Mouse (Mus musculus) forebrain, embryonic 10.5 days (tissue): ENCODE data around the gene Higd1a. TPM values are rescaled to one million over a fixed set of nuclear protein-coding genes. Genes with fewer than 3 reads are reported as not detected.

Experiments
- DNase-seq: peaks from one replicate; pipeline ENCODE4 v3.0.0-alpha.2; 2017; ENCODE audit warnings: low spot score; ENCODE audit errors: extremely low spot score
- H3K27ac ChIP-seq: fragments of 300-500 bp; sonication (generic); 2 replicates; pipeline ENCODE4 v1.5.1; 2016; ENCODE audit warnings: mild to moderate bottlenecking
- H3K27me3 ChIP-seq: fragments of 300-500 bp; sonication (generic); 2 replicates; pipeline ENCODE4 v1.6.1; 2016; ENCODE audit warnings: mild to moderate bottlenecking; ENCODE audit not compliant: poor library complexity, severe bottlenecking
- H3K36me3 ChIP-seq: fragments of 300-500 bp; sonication (generic); replicated peaks from 2 replicates; pipeline ENCODE4 v1.6.1; 2016; ENCODE audit warnings: mild to moderate bottlenecking, moderate library complexity
- H3K4me1 ChIP-seq: fragments of 300-500 bp; sonication (generic); 2 replicates; pipeline ENCODE4 v1.6.1; 2016
- H3K4me3 ChIP-seq: fragments of 300-500 bp; sonication (generic); 2 replicates; pipeline ENCODE4 v1.5.1; 2016; ENCODE audit warnings: mild to moderate bottlenecking, moderate library complexity
- H3K9me3 ChIP-seq: fragments of 300-500 bp; sonication (generic); 2 replicates; pipeline ENCODE4 v1.6.1; 2016; ENCODE audit warnings: mild to moderate bottlenecking, moderate library complexity
- WGBS: fragments of 180-500 bp; shearing (Covaris S2); methylation state at CpG from one replicate; pipeline ENCODE4 v1.1.7; 2016; 5-methylcytosine and 5-hydroxymethylcytosine counted together
- polyA plus RNA-seq: library from polyadenylated mRNA; unstranded; fragments of >200 nt; fragmentation: Nextera tagmentation; extraction: Ambion mirVana; gene quantifications from 2 replicates; pipeline ENCODE4 v1.2.1, GENCODE M21; 2016

Higd1a gene
- polyA plus RNA-seq, 1 experiment from 2014 or later = 229 TPM

DNA sequence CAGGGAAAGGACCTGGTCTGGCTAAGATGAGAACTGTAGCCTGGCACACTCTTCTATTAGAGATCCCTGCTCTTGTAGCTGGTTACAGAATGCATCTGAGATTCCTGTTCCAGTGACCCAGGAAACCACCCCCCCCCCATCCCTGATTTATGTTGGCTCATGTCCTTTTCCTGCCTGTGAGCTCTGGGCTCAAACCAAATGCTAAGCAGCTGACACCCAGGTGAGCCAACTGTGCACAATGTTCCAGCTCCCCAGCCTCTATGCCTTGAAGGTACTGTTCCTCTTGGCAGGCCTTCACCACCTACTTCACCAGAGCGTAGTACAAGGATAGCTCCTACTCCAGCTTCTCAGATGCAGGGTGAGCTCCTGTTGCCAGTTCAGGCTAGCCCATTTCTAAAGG lies 35.1 kb downstream of the Higd1a start:
- no peaks in the 10 kb centered on the region for H3K36me3 ChIP-seq
- WGBS = 93% methylated on average over 1 of the region's 1 CpGs
- H3K27ac ChIP-seq = no peak overlapping the region
- no peak overlapping the region for H3K4me3 ChIP-seq
- H3K9me3 ChIP-seq = no peaks in the 10 kb centered on the region
- no peaks in the 10 kb centered on the region for H3K27me3 ChIP-seq
- no peaks in the 10 kb centered on the region for H3K4me1 ChIP-seq
- DNase-seq = no peak

DNA sequence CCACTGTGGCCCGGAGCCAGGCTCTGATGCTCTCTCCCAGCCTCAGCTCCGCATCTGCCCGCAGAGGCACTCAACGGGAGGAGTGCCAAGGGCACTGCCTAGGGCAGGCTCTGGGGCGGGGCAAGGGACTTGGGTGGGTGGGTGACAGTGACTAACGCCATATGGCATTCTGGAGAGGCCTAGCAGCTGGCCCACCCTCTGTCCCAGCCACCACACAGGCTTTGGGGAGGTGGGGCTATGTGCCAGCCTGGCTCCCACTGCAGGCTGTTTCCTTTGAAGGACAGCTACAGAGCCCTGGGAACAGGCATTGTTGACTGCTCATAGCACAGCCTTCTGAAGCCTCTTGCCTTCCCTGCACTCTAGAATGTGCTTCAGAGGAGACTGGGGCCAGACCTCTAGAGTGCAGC lies 35.6 kb downstream of the Higd1a start:
- Histone ChIP-seq H3K9me3 (no peaks in the 10 kb centered on the region), H3K36me3 (no peaks in the 10 kb centered on the region), H3K27me3 (no peaks in the 10 kb centered on the region), H3K4me3 (no peak overlapping the region), H3K27ac (no peak overlapping the region), H3K4me1 (no peaks in the 10 kb centered on the region)
- WGBS = 79% methylated on average over 6 of the region's 6 CpGs
- DNase-seq = no peak

DNA sequence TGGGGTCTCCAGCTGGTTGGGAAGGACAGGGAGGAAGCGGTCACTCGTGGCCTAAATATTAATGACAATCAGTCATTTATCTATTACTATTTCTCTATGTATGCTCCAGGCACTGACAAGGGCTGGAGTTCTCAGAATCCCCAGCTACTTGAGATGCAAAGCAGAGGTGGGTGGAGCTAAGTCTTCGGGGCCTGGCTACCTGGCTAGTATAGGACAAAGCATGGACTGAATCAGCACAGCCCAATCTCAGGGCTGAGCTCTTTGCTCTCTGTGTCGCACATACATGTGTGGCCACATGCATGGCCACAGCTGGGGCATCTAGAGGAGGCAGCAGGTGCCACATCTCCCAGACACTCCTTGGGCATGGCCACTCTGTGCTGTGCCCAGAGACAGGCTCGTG lies 37.4 kb downstream of the Higd1a start:
- H3K9me3 ChIP-seq = no peaks in the 10 kb centered on the region
- H3K4me1 ChIP-seq = no peaks in the 10 kb centered on the region
- no peaks in the 10 kb centered on the region for H3K27me3 ChIP-seq
- DNase-seq = no peak
- H3K4me3 ChIP-seq = no peak overlapping the region
- H3K27ac ChIP-seq = no peak overlapping the region
- no peaks in the 10 kb centered on the region for H3K36me3 ChIP-seq
- WGBS = 73% methylated on average over 5 of the region's 5 CpGs

DNA sequence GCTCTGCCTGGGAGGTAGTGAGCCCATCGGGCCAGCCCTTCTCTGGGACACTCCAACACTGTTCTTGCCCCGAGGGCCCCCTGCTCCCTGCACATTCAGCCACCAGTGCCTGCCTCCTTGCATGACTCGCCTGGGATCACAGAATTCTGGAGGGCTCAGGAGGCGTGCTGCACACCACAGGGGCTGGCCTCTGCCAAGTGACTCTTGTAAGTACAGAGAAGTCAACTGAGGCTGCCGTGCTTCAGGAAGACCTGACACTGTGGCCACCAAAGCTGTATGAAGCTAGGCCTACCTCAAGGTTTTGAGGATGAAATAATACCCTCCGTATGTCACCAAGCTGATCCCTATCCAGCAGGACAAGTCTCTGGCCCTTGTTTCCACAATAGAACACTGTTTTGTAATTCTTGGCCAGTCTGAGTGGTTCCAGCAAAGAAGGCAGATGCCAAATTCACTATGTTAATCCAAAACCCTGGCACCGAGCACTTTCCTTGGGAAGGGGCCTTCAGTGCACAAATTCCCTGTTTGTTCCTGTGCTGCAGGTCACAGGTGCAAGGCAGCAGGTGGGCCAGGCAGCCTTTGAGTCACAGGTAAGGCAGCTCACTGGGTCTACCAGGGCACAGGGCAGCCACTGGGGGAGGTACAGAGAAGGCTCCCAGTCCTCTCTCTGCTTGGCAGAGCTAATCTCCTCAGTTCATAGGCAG lies 38.2 kb downstream of the Higd1a start:
- no peak overlapping the region for H3K27ac ChIP-seq
- no peak overlapping the region for H3K4me3 ChIP-seq
- no peaks in the 10 kb centered on the region for H3K9me3 ChIP-seq
- H3K36me3 ChIP-seq = no peaks in the 10 kb centered on the region
- H3K4me1 ChIP-seq = no peaks in the 10 kb centered on the region
- DNase-seq = no peak
- 58% methylated on average over 7 of the region's 7 CpGs for WGBS
- no peaks in the 10 kb centered on the region for H3K27me3 ChIP-seq

DNA sequence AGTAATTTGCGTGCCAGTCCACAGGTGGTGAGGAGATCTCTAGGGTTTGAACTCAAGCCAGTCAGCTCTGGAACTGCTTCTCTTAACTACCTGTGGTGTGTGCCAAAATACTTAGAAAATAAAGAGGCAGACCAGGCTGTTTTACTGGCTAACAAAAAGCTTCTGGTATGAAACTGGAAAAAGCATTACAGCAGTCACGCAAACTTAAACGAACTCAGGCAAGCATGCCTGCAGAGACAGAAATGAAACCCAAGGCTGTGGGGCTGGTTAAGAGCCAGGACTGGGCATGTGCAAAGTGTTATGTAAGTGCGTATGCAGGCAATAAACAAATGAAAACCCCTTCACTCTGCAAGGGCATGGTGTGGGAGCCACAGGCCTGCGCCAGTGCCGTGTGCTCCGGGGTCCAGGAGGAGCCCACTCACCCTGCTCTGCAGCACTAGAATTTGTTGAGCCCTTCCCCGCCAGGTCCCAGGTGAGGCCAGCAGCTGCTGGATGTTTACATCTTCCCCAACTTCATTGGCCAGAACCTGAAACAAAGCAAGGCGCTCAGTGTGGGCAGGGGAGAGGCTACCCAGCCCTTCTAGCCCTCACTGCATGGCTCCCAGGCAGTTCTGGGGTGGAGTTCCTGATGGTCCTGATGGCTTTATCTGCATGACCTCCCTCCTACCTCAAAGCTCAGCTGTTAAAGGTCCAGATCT lies 38.9 kb downstream of the Higd1a start:
- H3K27ac ChIP-seq = no peak overlapping the region
- H3K4me3 ChIP-seq = no peak overlapping the region
- no peaks in the 10 kb centered on the region for H3K9me3 ChIP-seq
- no peak for DNase-seq
- WGBS = 83% methylated on average over 9 of the region's 9 CpGs
- H3K27me3 ChIP-seq = no peaks in the 10 kb centered on the region
- H3K36me3 ChIP-seq = no peaks in the 10 kb centered on the region
- no peaks in the 10 kb centered on the region for H3K4me1 ChIP-seq

DNA sequence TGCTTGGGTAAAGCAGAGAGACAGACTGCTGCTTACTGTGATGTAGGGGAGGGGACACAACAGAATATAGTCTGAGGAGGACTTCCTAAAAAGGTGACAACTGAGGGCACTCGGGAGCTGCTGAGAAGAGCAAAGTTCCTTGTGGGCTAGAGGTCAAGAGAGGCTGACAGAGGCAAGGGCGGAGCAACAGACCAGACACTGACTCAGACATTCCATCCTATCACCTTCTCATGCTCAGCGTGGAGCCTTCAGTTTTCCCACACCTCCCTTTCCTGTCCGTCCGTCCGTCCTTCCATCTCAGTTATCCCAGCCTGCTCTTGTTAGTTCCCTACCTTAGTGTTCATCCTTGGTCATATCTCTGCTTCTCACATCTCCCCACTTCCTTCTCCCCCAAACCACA lies 43.0 kb downstream of the Higd1a start:
- H3K4me3 ChIP-seq = no peak overlapping the region
- DNase-seq = no peak
- no peaks in the 10 kb centered on the region for H3K36me3 ChIP-seq
- H3K9me3 ChIP-seq = no peaks in the 10 kb centered on the region
- WGBS = 77% methylated on average over 6 of the region's 6 CpGs
- no peaks in the 10 kb centered on the region for H3K27me3 ChIP-seq
- H3K4me1 ChIP-seq = peaks cover 8% of the 10 kb centered on the region
- no peak overlapping the region for H3K27ac ChIP-seq

DNA sequence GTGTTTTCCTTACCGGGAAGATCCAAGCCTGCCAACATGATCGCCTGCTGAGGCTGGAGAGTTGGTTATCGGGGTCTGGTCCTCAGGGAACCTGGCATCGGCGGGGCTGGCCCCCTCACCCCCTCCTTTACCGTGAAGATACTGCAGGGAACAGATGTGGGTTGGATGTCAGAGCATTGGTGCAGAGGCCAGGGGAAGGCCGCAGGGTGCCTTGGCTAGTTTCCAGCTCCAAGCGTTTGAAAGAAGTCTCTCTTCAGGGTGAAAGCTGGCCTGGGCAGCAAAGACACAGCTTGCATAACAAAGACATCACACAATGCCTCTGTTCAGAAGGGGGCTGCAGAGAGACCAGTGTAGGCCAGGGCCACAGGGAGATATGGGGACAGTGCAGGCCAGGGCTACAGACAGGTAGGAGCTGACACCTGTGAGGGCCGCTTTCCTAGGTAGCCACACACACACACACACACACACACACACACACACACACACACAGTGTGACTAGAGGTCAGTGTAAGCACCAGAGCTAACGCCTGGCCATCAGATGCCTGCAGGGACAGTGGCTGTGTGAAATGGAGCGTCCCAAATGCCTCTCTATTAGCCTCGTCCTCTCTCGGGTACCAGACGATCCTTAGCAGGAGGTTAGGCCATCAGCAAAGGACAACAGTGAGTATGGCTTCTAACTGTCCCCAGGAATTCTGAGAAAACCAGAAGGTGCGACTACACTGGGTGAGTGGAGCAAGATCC lies 47.9 kb downstream of the Higd1a start:
- Histone ChIP-seq H3K9me3 (no peaks in the 10 kb centered on the region), H3K27me3 (no peaks in the 10 kb centered on the region), H3K36me3 (no peaks in the 10 kb centered on the region), H3K27ac (peak overlapping the region; percentile 75), H3K4me3 (no peak overlapping the region), H3K4me1 (peaks cover 43% of the 10 kb centered on the region)
- 21% methylated on average over 15 of the region's 15 CpGs for WGBS
- DNase-seq = no peak

DNA sequence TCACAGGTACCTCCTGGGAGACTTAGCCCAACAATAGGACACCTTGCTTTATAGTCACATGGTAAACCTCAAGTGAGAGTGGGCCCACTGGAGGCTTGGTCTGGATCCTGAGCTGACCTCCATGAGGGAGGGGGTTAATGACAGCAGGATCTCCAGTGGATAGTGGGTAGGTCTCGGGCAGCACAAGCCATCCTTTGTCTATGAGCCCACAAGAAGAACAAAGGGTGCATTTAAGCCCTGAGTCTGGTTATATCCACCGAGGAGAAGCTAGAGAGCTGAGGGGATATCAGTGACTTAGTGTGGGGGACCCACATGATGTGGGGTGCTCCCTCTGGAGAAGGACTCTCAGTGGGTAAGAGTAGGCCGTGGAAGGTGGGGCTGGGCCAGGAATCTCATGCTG lies 49.7 kb downstream of the Higd1a start:
- no peaks in the 10 kb centered on the region for H3K27me3 ChIP-seq
- DNase-seq = no peak
- H3K27ac ChIP-seq = peak overlapping the region; percentile 63
- no peaks in the 10 kb centered on the region for H3K9me3 ChIP-seq
- no peak overlapping the region for H3K4me3 ChIP-seq
- WGBS = 42% methylated on average over 3 of the region's 3 CpGs
- H3K4me1 ChIP-seq = peaks cover 43% of the 10 kb centered on the region
- no peaks in the 10 kb centered on the region for H3K36me3 ChIP-seq

DNA sequence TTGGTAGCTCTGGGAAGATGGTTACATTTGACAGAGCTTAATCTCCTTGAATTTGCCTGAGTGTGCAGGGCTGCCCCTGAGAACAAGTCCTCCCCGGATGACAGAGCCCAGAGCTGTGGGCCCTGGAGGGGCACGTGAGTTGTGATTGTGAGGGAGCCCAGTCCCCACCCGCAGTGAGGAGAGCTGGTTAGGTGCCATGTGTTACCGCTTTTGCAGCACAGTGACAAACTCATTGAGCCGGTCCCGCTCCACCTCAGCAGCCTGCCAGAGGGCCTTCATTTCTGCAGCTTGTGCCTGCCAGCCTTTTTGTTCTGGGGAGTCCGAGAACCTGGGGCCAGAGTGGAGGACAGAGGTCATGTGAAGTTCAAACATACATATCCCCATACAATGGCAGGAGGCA lies 50.2 kb downstream of the Higd1a start:
- DNase-seq = no peak
- Histone ChIP-seq H3K36me3 (no peaks in the 10 kb centered on the region), H3K4me3 (no peak overlapping the region), H3K4me1 (peaks cover 45% of the 10 kb centered on the region), H3K9me3 (no peaks in the 10 kb centered on the region), H3K27me3 (no peaks in the 10 kb centered on the region), H3K27ac (0 out of 2 replicates have a peak overlapping the region, but pooled peaks have one; percentile 63)
- 77% methylated on average over 7 of the region's 7 CpGs for WGBS

DNA sequence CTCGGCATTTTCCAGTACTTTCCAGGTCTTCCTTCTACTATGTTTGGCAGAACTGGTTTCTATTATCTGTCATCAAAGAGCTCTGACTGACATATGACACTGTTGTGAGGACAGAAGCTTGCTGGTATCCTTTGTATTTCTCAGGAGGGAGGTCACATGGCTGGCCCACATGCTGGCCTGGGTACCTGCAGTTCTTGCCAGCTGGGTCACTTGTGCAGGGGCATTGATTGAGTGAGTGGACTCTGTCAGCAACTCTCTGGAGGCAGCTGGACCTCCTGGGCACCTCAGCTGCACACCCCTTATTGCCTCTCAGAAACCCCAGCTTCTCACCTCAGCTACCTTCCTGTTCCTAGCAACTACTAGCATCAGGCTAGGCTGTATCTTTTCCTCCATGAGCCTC lies 50.6 kb downstream of the Higd1a start:
- Histone ChIP-seq H3K9me3 (no peaks in the 10 kb centered on the region), H3K4me3 (no peak overlapping the region), H3K4me1 (peaks cover 49% of the 10 kb centered on the region), H3K27ac (0 out of 2 replicates have a peak overlapping the region, but pooled peaks have one; percentile 63), H3K36me3 (no peaks in the 10 kb centered on the region), H3K27me3 (no peaks in the 10 kb centered on the region)
- DNase-seq = no peak
- WGBS = 63% methylated on average over 1 of the region's 1 CpGs

DNA sequence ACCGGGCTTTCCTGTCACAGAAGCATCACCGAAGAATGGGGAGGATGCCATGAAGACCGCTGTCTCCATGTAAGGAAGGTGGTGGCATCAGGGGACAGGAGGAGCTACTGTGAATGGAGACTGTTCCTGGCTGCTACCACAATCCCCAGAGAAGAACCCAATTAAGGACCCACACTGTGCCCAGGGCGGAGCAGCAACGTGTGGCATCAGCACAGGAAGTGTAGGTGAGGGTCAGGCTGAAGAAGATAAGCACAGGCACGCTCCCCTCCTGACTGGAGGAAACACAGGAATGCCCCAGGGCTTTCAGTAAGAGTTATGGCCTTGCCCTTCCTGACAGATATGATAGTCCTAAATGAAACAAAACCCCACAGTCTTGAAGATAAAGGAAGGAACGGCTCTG lies 55.4 kb downstream of the Higd1a start:
- Histone ChIP-seq H3K4me1 (peaks cover 45% of the 10 kb centered on the region), H3K4me3 (no peak overlapping the region), H3K27me3 (0 out of 2 replicates have a peak, but pooled peaks cover 4% of the 10 kb centered on the region), H3K27ac (0 out of 2 replicates have a peak overlapping the region, but pooled peaks have one; percentile 7), H3K36me3 (no peaks in the 10 kb centered on the region), H3K9me3 (no peaks in the 10 kb centered on the region)
- DNase-seq = no peak
- 82% methylated on average over 7 of the region's 7 CpGs for WGBS

DNA sequence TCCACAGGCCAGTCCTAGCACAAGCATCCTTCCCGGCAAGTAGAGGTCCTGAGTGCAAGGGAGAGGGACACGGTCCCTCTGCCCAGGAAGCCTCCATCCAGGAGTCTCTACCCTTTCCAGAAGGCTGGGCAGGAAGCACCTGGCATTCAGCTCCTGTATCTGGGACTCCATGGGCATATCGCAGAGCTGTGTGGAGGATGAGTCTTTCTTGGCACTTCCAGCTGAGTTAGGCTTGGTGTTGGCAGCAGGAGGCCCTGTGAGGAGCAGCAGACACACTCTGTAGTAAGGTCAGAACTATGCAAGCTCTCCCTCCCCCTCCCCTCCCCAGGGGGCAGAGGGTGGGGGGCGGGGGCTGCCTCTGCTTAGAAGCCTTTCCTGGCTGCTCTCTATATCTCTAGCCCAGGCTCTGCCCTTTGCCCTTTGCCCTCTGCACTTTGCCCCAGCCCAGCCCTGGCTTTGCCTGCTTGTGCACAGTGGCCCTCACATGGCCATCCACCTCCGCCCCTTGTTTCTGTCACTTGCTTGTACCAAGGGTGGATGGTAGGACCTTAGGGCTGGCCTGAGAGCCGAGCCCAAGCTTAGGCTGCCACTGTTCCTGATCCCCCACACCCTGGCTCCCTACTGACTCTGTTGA lies 59.2 kb downstream of the Higd1a start:
- 0 out of 2 replicates have a peak, but pooled peaks cover 4% of the 10 kb centered on the region for H3K27me3 ChIP-seq
- no peak overlapping the region for H3K4me3 ChIP-seq
- H3K27ac ChIP-seq = 0 out of 2 replicates have a peak overlapping the region, but pooled peaks have one; percentile 11
- 39% methylated on average over 6 of the region's 6 CpGs for WGBS
- H3K4me1 ChIP-seq = peaks cover 36% of the 10 kb centered on the region
- no peaks in the 10 kb centered on the region for H3K9me3 ChIP-seq
- no peaks in the 10 kb centered on the region for H3K36me3 ChIP-seq
- no peak for DNase-seq
